Mouse (Mus musculus) limb, embryonic 11.5 days (tissue): ENCODE results near the gene Tmem202. TPM values are rescaled to one million over a fixed set of nuclear protein-coding genes. Genes with fewer than 3 reads are reported as not detected.

Experiments
- ATAC-seq: fragments of 200-750 bp; cut with Nextera tagmentation; 2 replicates; pipeline ENCODE4 v1.8.0; 2017; ENCODE audit warnings: low read depth; ENCODE audit not compliant: insufficient number of reproducible peaks, low FRiP score, low TSS enrichment
- DNase-seq: peaks from one replicate; pipeline ENCODE4 v3.0.0-alpha.2; 2015; ENCODE audit warnings: low spot score
- H3K27ac ChIP-seq: fragments of 300-500 bp; sonication (generic); replicated peaks from 2 replicates; pipeline ENCODE4 v1.5.1; 2014; ENCODE audit warnings: low read depth, mild to moderate bottlenecking, low read length
- H3K27me3 ChIP-seq: fragments of 300-500 bp; sonication (generic); 2 replicates; pipeline ENCODE4 v1.6.1; 2014; ENCODE audit warnings: mild to moderate bottlenecking, low read length, mixed read lengths; ENCODE audit not compliant: control insufficient read depth, insufficient read depth
- H3K36me3 ChIP-seq: fragments of 300-500 bp; sonication (generic); 2 replicates; pipeline ENCODE4 v1.6.1; 2014; ENCODE audit warnings: mild to moderate bottlenecking, low read length, moderate library complexity, mixed read lengths; ENCODE audit not compliant: control insufficient read depth, insufficient read depth
- H3K4me1 ChIP-seq: fragments of 300-500 bp; sonication (generic); 2 replicates; pipeline ENCODE4 v1.6.1; 2014; ENCODE audit warnings: low read length, mixed read lengths; ENCODE audit not compliant: control insufficient read depth, insufficient read depth
- H3K4me2 ChIP-seq: fragments of 300-500 bp; sonication (generic); 2 replicates; pipeline ENCODE4 v1.6.1; 2014; ENCODE audit warnings: low read depth, mild to moderate bottlenecking, moderate library complexity; ENCODE audit not compliant: severe bottlenecking
- H3K4me3 ChIP-seq: fragments of 300-500 bp; sonication (generic); 2 replicates; pipeline ENCODE4 v1.5.1; 2014; ENCODE audit warnings: low read depth, low read length
- H3K9ac ChIP-seq: fragments of 300-500 bp; sonication (generic); 2 replicates; pipeline ENCODE4 v1.6.1; 2014; ENCODE audit warnings: mild to moderate bottlenecking, low read length
- H3K9me3 ChIP-seq: fragments of 300-500 bp; sonication (generic); 2 replicates; pipeline ENCODE4 v1.6.1; 2016; ENCODE audit warnings: low read length; ENCODE audit not compliant: control insufficient read depth
- WGBS: fragments of 180-500 bp; shearing (Covaris S2); extraction: QIAGEN DNeasy Blood & Tissue Kit; methylation state at CpG from one replicate; pipeline ENCODE4 v1.1.7; 2014; 5-methylcytosine and 5-hydroxymethylcytosine counted together
- polyA plus RNA-seq: library from polyadenylated mRNA; unstranded; fragments of >200 nt; fragmentation: Nextera tagmentation; extraction: Ambion mirVana; gene quantifications from 2 replicates; pipeline ENCODE4 v1.2.1, GENCODE M21; 2014

The Tmem202 gene
- polyA plus RNA-seq: 0.13 and 0.28 TPM in 2 replicates

DNA sequence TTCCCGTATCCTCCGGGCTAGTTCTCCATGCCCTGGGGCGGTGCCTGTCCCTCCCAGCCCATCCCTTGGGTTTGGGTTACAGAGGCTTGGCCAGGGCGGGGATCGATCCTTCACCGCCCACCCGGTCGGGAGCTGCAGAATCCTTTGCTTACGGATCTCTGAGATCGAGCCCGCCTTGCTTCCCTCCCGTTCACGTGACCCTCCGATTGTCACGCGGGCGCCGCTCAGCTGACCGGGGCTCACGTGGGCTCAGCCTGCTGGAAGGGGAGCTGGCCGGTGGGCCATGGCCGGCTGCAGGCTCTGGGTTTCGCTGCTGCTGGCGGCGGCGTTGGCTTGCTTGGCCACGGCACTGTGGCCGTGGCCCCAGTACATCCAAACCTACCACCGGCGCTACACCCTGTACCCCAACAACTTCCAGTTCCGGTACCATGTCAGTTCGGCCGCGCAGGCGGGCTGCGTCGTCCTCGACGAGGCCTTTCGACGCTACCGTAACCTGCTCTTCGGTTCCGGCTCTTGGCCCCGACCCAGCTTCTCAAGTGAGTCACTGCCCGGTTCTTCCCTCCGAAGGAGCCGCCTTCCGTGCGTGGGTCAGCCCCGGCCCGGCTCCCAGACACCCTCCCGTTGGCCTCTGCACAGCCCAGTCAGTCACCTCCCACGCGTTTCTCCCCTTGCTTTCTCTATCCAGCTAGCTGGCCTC, at the start of gene Tmem202, which contains the start of gene Hexa:
TSS of gene Tmem202 (minus strand) at position 407 of the 697 bp plus-strand sequence.
TSS of gene Hexa (plus strand) at position 100 of the 697 bp plus-strand sequence.
- ATAC-seq (peak; percentile 83), DNase-seq (peak; percentile 92)
- H3K27me3 ChIP-seq: no peaks in the 10 kb centered on the region
- no peaks in the 10 kb centered on the region for H3K36me3 ChIP-seq
- 0 out of 2 replicates have a peak, but pooled peaks cover 3% of the 10 kb centered on the region for H3K4me1 ChIP-seq
- WGBS: 4% methylated on average over 55 of the region's 55 CpGs
- peak within 1 kb of the TSS; percentile 74 for H3K9ac ChIP-seq
- no peaks in the 10 kb centered on the region for H3K9me3 ChIP-seq
- H3K27ac ChIP-seq: no peak within 1 kb of the TSS
- peak within 1 kb of the TSS; percentile 89 for H3K4me2 ChIP-seq
- peak within 1 kb of the TSS; percentile 69 for H3K4me3 ChIP-seq

GRCm38 (mm10) chr9:59588710-59589671, 49.3 kb upstream of the Tmem202 start:
- Histone ChIP-seq H3K4me2 (no peak overlapping the region), H3K27ac (no peak overlapping the region), H3K4me1 (no peaks in the 10 kb centered on the region), H3K36me3 (no peaks in the 10 kb centered on the region), H3K27me3 (no peaks in the 10 kb centered on the region), H3K9ac (no peak overlapping the region), H3K9me3 (no peaks in the 10 kb centered on the region), H3K4me3 (no peak overlapping the region)
- WGBS: 52% methylated on average over 12 of the region's 12 CpGs
- DNase-seq (peak; percentile 27), ATAC-seq (no peak)

DNA sequence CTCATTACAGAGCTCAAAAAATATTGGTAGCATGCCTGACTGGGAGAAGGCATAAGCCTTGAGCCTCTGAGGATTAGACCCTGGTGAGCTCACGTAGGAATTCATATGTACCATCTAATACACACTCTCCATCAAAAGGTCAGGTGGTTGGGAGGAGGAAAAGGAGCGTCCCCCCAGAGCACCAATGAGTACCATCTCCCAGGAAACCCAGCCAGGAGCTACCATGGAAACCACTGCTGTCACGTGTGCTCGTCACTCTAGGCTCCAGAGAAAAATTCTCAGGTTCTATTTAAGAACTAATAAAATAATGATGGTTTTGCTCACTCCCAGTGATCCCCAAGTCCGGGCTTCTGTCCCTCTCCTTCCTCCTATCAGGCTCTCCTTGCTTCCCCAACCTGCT, 48.6 kb upstream of the Tmem202 start:
- Histone ChIP-seq H3K4me2 (no peak overlapping the region), H3K27ac (no peak overlapping the region), H3K4me1 (no peaks in the 10 kb centered on the region), H3K36me3 (no peaks in the 10 kb centered on the region), H3K4me3 (no peak overlapping the region), H3K27me3 (no peaks in the 10 kb centered on the region), H3K9ac (no peak overlapping the region), H3K9me3 (no peaks in the 10 kb centered on the region)
- WGBS: 75% methylated on average over 5 of the region's 5 CpGs
- DNase-seq: no peak
- no peak for ATAC-seq

GRCm38 (mm10) chr9:59584871-59585308, 45.2 kb upstream of the Tmem202 start:
- Histone ChIP-seq H3K27ac (no peak overlapping the region), H3K36me3 (no peaks in the 10 kb centered on the region), H3K4me2 (peak overlapping the region; percentile 41), H3K4me1 (no peaks in the 10 kb centered on the region), H3K9ac (peak overlapping the region; percentile 59), H3K9me3 (no peaks in the 10 kb centered on the region), H3K4me3 (peak overlapping the region; percentile 24), H3K27me3 (no peaks in the 10 kb centered on the region)
- ATAC-seq (no peak), DNase-seq (peak; percentile 86)
- WGBS: 8% methylated on average over 13 of the region's 13 CpGs

DNA sequence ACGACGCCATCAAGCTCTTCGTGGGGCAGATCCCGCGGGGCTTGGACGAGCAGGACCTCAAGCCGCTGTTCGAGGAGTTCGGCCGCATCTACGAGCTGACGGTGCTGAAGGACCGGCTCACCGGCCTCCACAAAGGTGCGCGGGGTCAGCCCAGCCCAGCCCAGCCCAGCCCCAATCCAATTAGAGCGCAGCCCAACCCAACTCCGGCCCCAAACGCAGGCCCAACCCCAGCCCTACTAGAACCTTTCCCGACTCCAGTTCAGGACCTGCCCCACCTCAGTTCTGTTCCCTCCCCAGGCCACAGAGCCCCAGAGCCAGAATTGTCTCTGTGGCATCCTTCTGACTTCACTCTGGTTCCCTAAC, 38.8 kb upstream of the Tmem202 start:
- no peaks in the 10 kb centered on the region for H3K36me3 ChIP-seq
- H3K27ac ChIP-seq: no peak overlapping the region
- WGBS: under 1% methylated on average over 20 of the region's 20 CpGs
- no peak overlapping the region for H3K9ac ChIP-seq
- H3K4me2 ChIP-seq: peak overlapping the region; percentile 67
- H3K9me3 ChIP-seq: no peaks in the 10 kb centered on the region
- H3K4me3 ChIP-seq: peak overlapping the region; percentile 22; the same call in 1 of the 2 replicates
- ATAC-seq (peak; percentile 56), DNase-seq (no peak)
- H3K4me1 ChIP-seq: peaks cover 3% of the 10 kb centered on the region; the same call in 1 of the 2 replicates
- peaks cover 13% of the 10 kb centered on the region; the same call in 1 of the 2 replicates for H3K27me3 ChIP-seq

DNA sequence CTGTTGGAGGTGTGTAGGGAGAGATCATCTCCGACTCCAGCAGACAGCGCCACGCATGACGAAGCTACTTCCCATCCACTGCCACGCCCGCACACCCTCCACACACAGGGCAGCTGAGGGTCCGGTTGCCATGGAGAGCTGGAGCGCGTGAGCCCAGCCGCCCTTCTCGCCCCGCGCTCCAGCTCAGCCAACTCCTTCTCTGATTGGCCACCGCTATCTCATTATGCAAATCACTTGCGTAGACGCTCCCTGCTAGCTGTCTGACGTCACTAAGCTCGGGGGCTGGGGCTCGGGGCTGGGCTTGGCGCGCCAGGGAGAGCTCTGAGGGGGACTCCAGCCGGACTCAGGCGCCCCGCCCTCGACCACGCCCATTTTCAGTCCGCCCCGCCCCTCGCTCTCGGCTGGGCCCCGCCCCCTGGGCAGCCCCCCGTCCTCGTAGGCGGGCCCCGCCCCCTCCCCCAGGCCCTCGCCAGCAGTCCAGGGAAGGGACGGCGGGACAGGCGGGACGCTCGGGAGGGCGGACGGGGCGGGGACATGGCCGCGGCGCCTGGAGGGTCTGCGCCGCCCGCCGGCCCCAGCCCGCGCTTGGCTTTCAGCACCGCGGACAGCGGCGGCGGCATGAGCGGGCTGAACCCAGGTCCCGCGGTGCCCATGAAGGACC, 38.3 kb upstream of the Tmem202 start, which contains the start of gene Celf6:
TSS of gene Celf6 (plus strand) at position 74 of the 661 bp plus-strand sequence.
- no peaks in the 10 kb centered on the region for H3K9me3 ChIP-seq
- ATAC-seq (peak; percentile 98), DNase-seq (peak; percentile 100)
- peak within 1 kb of the TSS; percentile 22 for H3K4me3 ChIP-seq
- H3K4me2 ChIP-seq: peak within 1 kb of the TSS; percentile 67
- H3K9ac ChIP-seq: no peak within 1 kb of the TSS
- H3K36me3 ChIP-seq: no peaks in the 10 kb centered on the region
- H3K27ac ChIP-seq: no peak within 1 kb of the TSS
- WGBS: 1% methylated on average over 56 of the region's 61 CpGs
- H3K4me1 ChIP-seq: peaks cover 3% of the 10 kb centered on the region; the same call in 1 of the 2 replicates
- H3K27me3 ChIP-seq: peaks cover 13% of the 10 kb centered on the region; the same call in 1 of the 2 replicates

DNA sequence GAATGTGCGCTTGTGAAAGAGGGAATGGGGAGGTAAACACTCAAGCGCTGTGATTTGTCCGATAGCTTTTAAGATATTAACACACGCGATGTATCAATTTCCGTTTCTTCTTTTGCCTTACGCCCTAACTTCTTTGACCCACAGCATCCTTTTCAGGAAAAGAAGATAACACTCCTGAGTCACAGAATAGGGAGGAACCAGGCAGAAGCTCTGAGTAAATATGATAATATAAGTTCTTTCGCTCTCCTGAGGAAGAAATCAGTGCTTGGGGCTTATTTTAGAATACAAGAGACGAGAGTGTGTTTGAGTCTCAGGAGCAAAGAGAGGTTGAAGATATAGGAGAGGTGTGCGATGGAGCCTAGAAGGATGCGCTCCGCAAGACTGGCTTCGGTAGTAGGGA, 37.8 kb upstream of the Tmem202 start:
- no peak for DNase-seq
- H3K27me3 ChIP-seq: peaks cover 13% of the 10 kb centered on the region; the same call in 1 of the 2 replicates
- no peak overlapping the region for H3K27ac ChIP-seq
- H3K9ac ChIP-seq: no peak overlapping the region
- no peaks in the 10 kb centered on the region for H3K9me3 ChIP-seq
- ATAC-seq: no peak
- H3K4me1 ChIP-seq: peaks cover 3% of the 10 kb centered on the region; the same call in 1 of the 2 replicates
- H3K4me3 ChIP-seq: peak overlapping the region; percentile 22
- peak overlapping the region; percentile 67 for H3K4me2 ChIP-seq
- 16% methylated on average over 13 of the region's 13 CpGs for WGBS
- H3K36me3 ChIP-seq: no peaks in the 10 kb centered on the region
